Mouse (Mus musculus): ENCODE results near the gene Ugt2b38.
"Not testable (repeated sequence)": the region's sequence is repeated elsewhere in the genome, so short reads cannot be mapped to it uniquely, and the experiment has no call there.

DNA sequence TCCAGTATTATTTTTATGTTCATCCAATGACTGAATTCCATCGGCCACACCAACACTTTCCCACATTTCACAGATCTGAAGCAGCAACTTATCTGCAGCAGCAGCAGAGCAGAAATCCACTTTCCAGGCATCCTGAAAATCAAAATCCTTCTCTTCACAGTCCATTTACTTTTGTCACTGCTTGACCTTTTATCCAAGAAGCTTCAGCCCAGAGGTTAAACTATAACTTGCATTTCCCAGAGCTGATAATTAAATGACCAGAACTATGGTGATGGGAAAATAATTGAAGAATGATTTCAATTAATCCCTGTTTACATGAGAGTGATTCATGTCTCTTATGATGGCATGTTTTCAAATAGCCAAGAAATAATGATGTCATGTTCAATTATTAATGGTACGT, at the start of gene Ugt2b38:
- not testable (repeated sequence) for TF ChIP-seq CTCF (conservative IDR thresholded peaks at IDR 0.05; ENCODE audit: low read length); POU5F1 (IDR thresholded peaks at IDR 0.05; ENCODE audit: borderline replicate concordance, low read length); NANOG (IDR thresholded peaks at IDR 0.05; ENCODE audit: borderline replicate concordance, low read length)

All from E14TG2a.4 (cell line).